Mouse (Mus musculus) layer of hippocampus, postnatal 36 days (tissue): ENCODE measurements at regions not wholly inside any gene's neighbourhood (a gene's known extent, or its start where the extent isn't known, plus 50 kb on each side); places are given as distances from the start of the nearest gene placed in this dataset.
A peak's percentile ranks its signal among the peaks of the same experiment; 100 is the strongest.

Experiments used
- DNase-seq, 2 experiments: peaks; one replicate each; pipeline ENCODE4 v3.0.0; 2022

DNA sequence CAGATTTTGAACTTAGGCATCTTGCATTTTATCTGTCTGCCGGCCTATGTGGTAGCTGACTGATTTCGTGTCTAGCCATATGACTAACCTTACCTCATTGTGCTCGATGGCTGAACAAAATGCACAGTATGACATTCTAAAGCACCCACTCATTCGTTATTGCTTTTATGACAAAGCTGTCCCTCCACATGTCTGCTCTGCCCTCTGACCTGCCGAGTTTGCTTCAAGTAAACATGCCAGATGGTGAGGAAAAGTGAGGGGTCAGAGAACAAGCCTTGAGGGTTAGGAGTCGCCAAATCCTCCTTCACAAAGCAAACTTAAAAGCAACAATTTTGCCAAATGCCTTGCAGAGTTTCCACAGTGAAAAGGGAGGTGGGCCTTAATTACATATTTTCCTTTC, 196.0 kb upstream of the Elavl2 start:
- no peak for DNase-seq

DNA sequence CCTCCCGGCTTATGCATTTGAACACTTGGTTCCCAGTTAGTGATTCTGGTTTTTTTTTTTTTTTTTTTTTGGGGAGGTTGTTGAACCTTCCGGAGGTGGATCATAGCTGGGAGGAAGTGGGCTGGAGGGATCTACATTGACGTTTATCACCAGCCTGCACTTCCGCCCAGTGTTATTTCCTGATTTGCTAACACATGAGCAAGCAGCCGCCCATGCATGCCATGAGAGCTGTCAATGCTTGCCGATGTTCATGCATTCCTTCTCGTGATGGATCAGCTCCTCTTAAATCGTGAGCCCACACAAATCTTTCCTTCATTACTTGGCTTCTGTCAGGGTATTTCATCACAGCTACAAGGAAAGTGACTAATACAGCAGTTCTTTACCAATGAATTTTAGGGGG, 195.2 kb upstream of the Elavl2 start:
- no peak for DNase-seq

DNA sequence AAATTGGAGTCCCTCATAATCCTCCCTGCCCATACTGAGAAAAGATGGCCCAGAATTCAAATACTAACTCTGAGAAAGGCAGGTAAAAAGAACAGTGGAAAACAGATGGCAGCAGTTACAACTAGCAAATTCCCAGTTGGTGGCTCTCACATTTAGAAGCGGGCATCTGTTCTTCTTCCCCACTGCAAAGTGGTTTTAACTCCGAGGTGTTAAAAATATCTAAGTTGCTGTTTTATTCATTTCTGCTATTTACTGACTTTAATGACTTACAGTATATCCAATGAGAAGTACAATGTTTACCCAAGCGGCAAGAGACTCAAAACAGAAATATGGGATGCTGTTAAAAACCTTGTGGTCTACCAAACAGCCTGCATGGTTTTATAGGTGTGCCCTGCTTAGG, 189.2 kb upstream of the Elavl2 start:
- peak in 1 of 2 experiments; percentile 10 for DNase-seq

DNA sequence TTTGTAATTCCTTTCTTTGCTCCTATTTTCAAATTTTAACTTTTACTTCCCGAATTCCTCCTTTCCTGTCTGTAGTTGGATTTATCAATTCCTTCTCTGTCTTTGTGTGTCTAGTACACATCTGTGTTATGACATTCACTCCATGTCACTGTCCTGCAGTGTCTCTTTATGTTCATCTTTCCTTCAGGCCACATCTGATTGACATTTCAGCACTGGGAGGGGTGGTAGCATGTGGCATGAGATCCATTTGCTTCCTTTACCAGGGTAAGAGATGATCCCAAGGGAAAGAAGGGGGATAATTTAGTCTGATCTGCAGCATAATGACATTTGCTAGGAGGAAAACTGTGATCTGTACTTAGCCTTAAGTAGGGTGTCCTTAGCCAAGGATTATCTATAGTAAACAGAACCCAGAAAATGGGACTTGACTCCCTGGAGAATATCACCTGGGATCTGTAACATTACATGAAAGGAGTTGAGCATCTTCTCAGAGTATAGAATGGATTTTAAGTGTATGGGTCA, 187.0 kb upstream of the Elavl2 start:
- no peak for DNase-seq

DNA sequence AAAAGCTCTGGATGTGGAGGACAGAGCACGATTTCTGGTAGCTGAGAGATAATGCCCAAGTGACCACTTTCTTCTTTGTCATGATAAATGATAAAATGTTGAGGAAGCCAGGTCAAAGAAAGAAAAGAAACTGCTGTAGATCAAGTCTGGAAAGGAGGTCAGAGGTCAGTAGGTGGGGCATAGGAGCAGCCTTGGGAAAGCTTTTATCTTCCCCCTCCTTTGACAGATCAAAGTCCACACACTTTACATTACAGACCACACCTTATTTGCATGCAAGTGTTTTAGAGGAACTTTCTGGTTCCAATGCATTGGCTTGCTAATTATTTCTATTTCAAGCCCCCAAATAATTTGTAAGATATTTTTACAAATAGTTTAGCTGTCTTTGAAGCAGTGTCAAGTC, 182.4 kb upstream of the Elavl2 start:
- no peak for DNase-seq

DNA sequence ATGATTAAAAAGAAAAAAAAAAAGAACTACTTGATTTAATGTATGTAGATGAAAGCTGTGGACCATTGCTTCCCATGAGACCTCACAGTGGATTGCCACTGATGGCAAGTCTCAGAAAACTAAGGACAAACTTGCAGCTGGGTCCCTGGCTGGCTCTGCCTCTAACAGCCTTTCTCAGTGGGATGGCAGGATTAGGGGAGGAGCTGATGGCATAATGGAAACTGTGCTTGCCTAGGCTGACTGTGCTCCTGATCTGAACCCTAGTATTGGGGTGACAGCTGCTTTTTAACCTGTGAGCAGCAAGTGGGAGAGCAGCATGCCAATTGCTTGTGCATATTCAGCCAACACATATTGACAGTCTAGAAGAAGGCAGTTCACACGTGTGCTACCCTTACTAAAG, 156.9 kb upstream of the Elavl2 start:
- no peak for DNase-seq

DNA sequence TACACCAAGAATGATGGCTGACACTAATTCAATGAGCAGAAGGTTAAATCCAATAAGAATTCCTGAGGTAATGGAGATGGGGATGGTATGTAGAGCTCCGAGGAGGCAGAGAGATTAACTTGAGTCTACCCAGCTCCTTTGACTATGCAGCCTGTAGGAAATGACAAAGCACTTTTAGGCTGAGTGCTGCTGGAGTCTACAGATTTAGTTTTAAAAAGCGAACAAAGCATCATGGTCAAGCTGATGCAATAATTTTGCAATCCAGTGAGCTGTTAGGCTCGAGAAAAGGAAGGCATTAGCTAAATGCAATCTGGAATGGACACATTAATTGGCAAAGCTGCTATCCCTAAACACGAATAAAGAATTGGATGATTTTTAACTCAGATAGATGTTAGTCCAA, 156.4 kb upstream of the Elavl2 start:
- DNase-seq, result no peak

DNA sequence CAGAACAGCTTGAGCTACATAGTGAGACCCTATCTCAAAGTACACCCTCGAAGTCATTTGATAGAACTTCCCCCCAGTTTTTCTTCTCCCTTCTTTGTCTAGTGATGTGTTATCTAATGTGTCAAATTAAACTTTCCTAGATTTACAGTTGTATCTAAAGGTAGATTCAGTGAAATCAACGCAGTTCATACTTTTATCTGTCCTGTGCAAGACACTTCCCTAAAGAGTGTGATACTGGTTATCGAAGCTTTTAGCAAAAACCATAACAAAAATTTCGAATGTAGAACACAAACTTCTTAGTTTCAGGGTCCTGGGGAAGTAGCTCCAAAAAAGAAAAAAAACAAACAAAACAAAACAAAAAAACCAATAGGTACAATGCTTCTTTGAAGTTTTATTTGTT, 123.8 kb upstream of the Elavl2 start:
- no peak for DNase-seq

DNA sequence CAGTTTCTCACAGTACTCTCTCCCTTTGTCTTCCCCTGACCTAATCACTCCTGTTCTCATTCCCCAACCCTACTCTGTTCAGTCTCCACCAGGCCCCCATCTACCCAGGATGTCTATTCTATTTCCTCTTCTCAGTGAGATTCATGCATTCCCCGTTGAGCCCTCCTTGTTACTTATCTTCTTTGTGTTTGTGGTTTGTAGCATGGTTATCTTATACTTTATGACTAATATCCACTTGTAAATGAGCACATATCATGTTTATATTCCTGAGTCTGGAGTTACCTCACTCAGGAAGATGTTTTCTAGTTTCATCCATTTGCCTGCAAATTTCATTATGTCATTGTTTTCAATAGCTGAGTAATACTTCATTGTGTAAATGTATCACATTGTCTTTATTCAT, 111.0 kb upstream of the Elavl2 start:
- DNase-seq, result no peak

DNA sequence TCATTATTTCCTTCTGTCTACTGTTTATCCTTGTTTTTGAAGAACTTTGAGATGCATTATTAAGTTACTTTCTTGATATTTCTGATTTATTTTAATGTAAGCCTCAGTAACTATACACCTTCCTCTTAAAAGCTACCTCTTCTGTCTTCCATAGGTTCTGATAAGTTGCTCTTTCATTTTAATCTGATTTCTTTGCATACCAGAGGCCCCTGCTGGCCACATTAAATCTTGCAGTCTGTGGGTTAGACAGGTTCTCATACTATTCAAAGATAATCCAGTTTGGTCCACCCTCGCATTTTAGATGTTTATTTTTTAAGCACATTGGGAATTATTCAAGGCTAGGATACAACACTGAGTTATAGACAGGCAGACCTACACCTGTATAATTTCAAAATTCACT, 109.4 kb upstream of the Elavl2 start:
- no peak for DNase-seq

DNA sequence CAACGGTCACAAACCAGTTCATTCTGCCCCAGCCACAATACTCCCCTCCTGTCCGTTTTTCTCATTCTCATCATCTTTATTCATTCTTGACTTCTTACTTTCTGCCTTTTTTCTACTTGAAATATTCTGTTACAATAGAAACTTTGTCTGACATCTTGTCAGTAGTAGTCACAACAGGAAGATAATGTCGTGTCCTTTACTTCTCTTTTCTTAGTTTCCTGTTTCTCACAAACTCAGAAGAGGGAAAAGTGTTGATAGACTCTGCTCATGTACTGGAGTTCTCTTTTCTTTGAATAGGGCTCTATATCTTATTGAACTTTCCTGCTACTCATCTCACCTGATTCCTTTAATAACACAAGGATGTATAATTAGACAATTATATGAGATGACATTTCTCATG, 102.7 kb upstream of the Elavl2 start:
- DNase-seq, result no peak

DNA sequence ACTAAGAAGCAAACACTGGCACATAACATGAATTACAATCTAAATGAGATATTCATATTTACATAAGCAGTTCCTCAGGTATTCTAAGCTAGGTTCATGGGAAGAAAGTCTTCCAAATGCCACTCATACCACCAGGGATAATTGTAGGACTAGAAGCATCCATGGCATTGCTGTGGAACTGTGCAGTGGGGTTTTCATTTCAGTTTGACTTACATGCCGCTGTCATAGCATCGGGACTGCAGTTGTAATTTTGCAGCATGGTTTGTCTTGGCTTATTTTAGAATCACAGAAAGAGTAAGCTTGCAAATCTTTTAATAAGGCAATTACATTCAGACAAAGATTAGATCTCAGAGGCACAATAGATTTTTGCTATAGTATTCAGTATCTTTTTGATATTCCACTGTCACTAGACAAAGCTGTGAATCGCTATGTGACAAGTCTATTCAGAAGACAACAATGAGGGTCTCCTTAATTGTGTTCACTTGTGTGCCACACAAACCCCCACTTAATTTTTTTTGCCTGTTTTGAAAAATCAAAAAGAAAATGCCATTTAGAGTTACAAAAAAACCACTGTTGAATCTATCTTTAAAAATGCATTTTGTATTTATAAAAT, 81.4 kb upstream of the Elavl2 start:
- DNase-seq, result peak in 1 of 2 experiments; percentile 1
